Mouse (Mus musculus) midbrain, embryonic 13.5 days (tissue): ENCODE measurements at regions not wholly inside any gene's neighbourhood (a gene's known extent, or its start where the extent isn't known, plus 50 kb on each side); places are given as distances from the start of the nearest gene placed in this dataset.

Source experiments
- ATAC-seq: fragments of 200-750 bp; cut with Nextera tagmentation; 2 replicates; pipeline ENCODE4 v1.8.0; 2017; ENCODE audit warnings: mild to moderate bottlenecking, moderate TSS enrichment, moderate library complexity
- H3K27ac ChIP-seq: fragments of 300-500 bp; sonication (generic); 2 replicates; pipeline ENCODE4 v1.5.1; 2015; ENCODE audit warnings: inconsistent platforms, mild to moderate bottlenecking, moderate library complexity
- H3K27me3 ChIP-seq: fragments of 300-500 bp; sonication (generic); 2 replicates; pipeline ENCODE4 v1.6.1; 2015; ENCODE audit warnings: mild to moderate bottlenecking, inconsistent platforms
- H3K36me3 ChIP-seq: fragments of 300-500 bp; sonication (generic); 2 replicates; pipeline ENCODE4 v1.6.1; 2015; ENCODE audit warnings: mild to moderate bottlenecking, inconsistent platforms
- H3K4me1 ChIP-seq: fragments of 300-500 bp; sonication (generic); replicated peaks from 2 replicates; pipeline ENCODE4 v1.6.1; 2015; ENCODE audit warnings: inconsistent platforms
- H3K4me2 ChIP-seq: fragments of 300-500 bp; sonication (generic); replicated peaks from 2 replicates; pipeline ENCODE4 v1.6.1; 2015; ENCODE audit warnings: moderate library complexity, mild to moderate bottlenecking, inconsistent platforms
- H3K4me3 ChIP-seq: fragments of 300-500 bp; sonication (generic); replicated peaks from 2 replicates; pipeline ENCODE4 v1.5.1; 2015; ENCODE audit warnings: mild to moderate bottlenecking, inconsistent platforms
- H3K9ac ChIP-seq: fragments of 300-500 bp; sonication (generic); replicated peaks from 2 replicates; pipeline ENCODE4 v1.6.1; 2015; ENCODE audit warnings: mild to moderate bottlenecking, inconsistent platforms
- H3K9me3 ChIP-seq: fragments of 300-500 bp; sonication (generic); 2 replicates; pipeline ENCODE4 v1.6.1; 2016; ENCODE audit warnings: mild to moderate bottlenecking, inconsistent platforms
- WGBS: fragments of 180-500 bp; shearing (Covaris S2); methylation state at CpG from one replicate; pipeline ENCODE4 v1.1.7; 2015; 5-methylcytosine and 5-hydroxymethylcytosine counted together

DNA sequence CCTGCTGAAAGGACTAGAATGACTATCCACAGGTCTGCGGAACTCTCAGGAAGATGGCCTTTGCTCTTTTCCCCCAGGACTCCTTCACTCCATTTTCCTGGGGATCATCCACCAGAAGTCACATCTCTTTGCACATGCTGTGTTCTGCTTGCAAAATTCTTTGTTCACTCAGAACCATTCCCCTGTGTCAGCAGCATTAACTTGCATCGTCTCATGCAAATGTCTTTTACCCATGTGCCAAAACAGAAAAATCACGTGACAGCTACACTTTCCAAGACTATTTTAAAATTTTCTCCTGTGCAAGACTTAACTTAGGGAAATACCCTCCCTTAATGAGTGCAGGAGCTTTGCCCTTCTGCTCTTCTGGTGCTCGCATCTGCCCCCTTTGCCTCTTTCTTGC lies 306.2 kb upstream of the Sox11 start:
- no peak for ATAC-seq
- Histone ChIP-seq H3K9me3 (no peaks in the 10 kb centered on the region), H3K4me2 (no peak overlapping the region), H3K27ac (no peak overlapping the region), H3K36me3 (no peaks in the 10 kb centered on the region), H3K4me3 (no peak overlapping the region), H3K9ac (no peak overlapping the region), H3K4me1 (peaks cover 12% of the 10 kb centered on the region; the same call in 1 of the 2 replicates), H3K27me3 (no peaks in the 10 kb centered on the region)
- WGBS: 83% methylated on average over 4 of the region's 4 CpGs

DNA sequence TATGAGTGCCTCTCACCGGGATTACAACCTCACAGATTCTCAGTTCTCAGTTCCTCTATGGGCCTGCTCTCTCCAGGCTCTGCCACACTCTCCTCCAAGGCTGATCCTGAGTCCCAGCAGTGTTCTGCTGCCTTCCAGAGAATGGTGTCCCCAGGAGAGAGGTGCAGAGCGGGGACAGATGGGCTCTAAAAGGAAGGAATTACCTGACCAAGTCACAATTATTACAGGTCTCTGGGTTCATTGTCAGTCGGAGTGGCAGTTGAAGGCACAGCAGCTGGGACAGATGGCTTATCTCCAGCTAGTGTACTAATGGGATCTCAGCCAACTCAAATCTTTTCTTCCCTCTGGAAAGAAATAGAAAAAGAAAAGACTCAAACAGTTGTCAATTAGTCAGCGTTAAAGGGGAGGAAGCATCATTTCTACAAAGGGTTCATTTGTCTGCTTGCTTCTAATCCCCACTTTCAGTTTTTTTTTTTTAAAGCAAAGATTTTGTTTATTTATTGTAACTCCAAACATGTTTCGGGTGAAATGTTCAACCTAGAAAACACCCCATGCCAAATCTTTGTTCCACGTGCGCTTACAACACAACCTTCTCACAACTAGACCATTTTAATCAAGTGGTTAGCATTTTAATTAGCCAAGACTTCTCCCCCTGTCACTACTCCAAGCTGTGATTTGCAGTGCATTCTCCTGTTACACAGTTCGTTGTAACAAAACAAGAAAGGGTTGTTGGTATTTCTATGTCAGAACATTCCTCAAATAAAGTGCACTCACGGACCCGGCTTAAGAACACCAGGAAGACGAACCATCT lies 304.3 kb upstream of the Sox11 start:
- Histone ChIP-seq H3K9me3 (no peaks in the 10 kb centered on the region), H3K9ac (no peak overlapping the region), H3K27ac (peak overlapping the region; percentile 41; the same call in 1 of the 2 replicates), H3K4me3 (no peak overlapping the region), H3K4me1 (peaks cover 12% of the 10 kb centered on the region; the same call in 1 of the 2 replicates), H3K36me3 (no peaks in the 10 kb centered on the region), H3K4me2 (no peak overlapping the region), H3K27me3 (no peaks in the 10 kb centered on the region)
- 44% methylated on average over 11 of the region's 11 CpGs for WGBS
- ATAC-seq: peak; percentile 77; the same call in 1 of the 2 replicates

GRCm38 (mm10) chr12:27619616-27620015 lies 277.2 kb upstream of the Sox11 start:
- 87% methylated on average over 5 of the region's 5 CpGs for WGBS
- ATAC-seq: no peak
- H3K9me3 ChIP-seq: no peaks in the 10 kb centered on the region

GRCm38 (mm10) chr12:27604061-27604679 lies 261.8 kb upstream of the Sox11 start:
- Histone ChIP-seq H3K4me3 (no peak overlapping the region), H3K4me2 (no peak overlapping the region), H3K4me1 (0 out of 2 replicates have a peak, but pooled peaks cover under 1% of the 10 kb centered on the region), H3K36me3 (no peaks in the 10 kb centered on the region), H3K27me3 (no peaks in the 10 kb centered on the region), H3K9me3 (0 out of 2 replicates have a peak, but pooled peaks cover 6% of the 10 kb centered on the region), H3K27ac (no peak overlapping the region), H3K9ac (no peak overlapping the region)
- ATAC-seq: no peak
- WGBS: 91% methylated on average over 1 of the region's 1 CpGs

More at GRCm38 (mm10) chr12:27619616-27620015, 277.2 kb upstream of the Sox11 start:
- no peak overlapping the region for H3K4me2 ChIP-seq
- no peaks in the 10 kb centered on the region for H3K27me3 ChIP-seq
- no peak overlapping the region for H3K27ac ChIP-seq
- H3K36me3 ChIP-seq: no peaks in the 10 kb centered on the region
- H3K4me1 ChIP-seq: no peaks in the 10 kb centered on the region
- no peak overlapping the region for H3K9ac ChIP-seq
- H3K4me3 ChIP-seq: no peak overlapping the region

- Histone ChIP-seq H3K4me2 (no peak overlapping the region), H3K36me3 (no peaks in the 10 kb centered on the region), H3K4me1 (peaks cover 35% of the 10 kb centered on the region), H3K4me3 (no peak overlapping the region), H3K9me3 (0 out of 2 replicates have a peak, but pooled peaks cover 6% of the 10 kb centered on the region), H3K9ac (no peak overlapping the region), H3K27ac (no peak overlapping the region), H3K27me3 (no peaks in the 10 kb centered on the region)
- 25% methylated on average over 8 of the region's 8 CpGs for WGBS
- ATAC-seq: peak; percentile 71
Measured at GRCm38 (mm10) chr12:27599149-27599548, 256.8 kb upstream of the Sox11 start.

DNA sequence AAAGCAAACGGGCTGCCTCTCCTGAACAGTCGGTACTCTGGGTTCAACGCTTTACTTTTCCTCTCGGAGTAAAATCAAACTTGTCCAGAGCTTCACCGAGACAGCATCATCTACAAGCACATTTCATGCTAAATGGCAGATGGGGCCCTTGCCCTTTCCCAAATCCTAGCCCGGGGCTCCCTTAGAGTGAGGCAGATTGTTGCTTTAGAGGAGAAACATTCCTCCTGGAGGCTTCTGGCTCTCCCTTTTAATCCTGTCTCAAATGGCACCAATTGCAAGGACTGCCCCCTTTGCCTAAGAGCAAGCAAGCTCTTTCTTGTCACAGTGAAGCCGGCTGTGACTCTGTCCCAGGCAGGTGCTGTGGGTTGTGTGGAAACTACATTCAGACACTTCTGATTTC lies 255.5 kb upstream of the Sox11 start:
- no peak overlapping the region for H3K4me3 ChIP-seq
- no peaks in the 10 kb centered on the region for H3K27me3 ChIP-seq
- H3K9ac ChIP-seq: no peak overlapping the region
- peak overlapping the region; percentile 54; the same call in 1 of the 2 replicates for H3K27ac ChIP-seq
- ATAC-seq: no peak; the same call in 1 of the 2 replicates
- WGBS: 33% methylated on average over 7 of the region's 7 CpGs
- 0 out of 2 replicates have a peak, but pooled peaks cover under 1% of the 10 kb centered on the region for H3K9me3 ChIP-seq
- no peak overlapping the region for H3K4me2 ChIP-seq
- peaks cover 35% of the 10 kb centered on the region for H3K4me1 ChIP-seq
- H3K36me3 ChIP-seq: no peaks in the 10 kb centered on the region

- Histone ChIP-seq H3K36me3 (no peaks in the 10 kb centered on the region), H3K27ac (peak overlapping the region; percentile 54), H3K9me3 (no peaks in the 10 kb centered on the region), H3K9ac (no peak overlapping the region), H3K4me1 (peaks cover 35% of the 10 kb centered on the region), H3K4me2 (no peak overlapping the region), H3K4me3 (no peak overlapping the region), H3K27me3 (no peaks in the 10 kb centered on the region)
- WGBS: 37% methylated on average over 3 of the region's 3 CpGs
- no peak for ATAC-seq
Measured at GRCm38 (mm10) chr12:27597322-27597721, 254.9 kb upstream of the Sox11 start.

- Histone ChIP-seq H3K4me1 (peaks cover 35% of the 10 kb centered on the region), H3K9me3 (no peaks in the 10 kb centered on the region), H3K36me3 (no peaks in the 10 kb centered on the region), H3K27me3 (no peaks in the 10 kb centered on the region), H3K9ac (no peak overlapping the region), H3K4me2 (no peak overlapping the region), H3K4me3 (no peak overlapping the region), H3K27ac (no peak overlapping the region)
- WGBS: 58% methylated on average over 2 of the region's 2 CpGs
- no peak for ATAC-seq
Measured at GRCm38 (mm10) chr12:27595576-27595975, 253.2 kb upstream of the Sox11 start.

DNA sequence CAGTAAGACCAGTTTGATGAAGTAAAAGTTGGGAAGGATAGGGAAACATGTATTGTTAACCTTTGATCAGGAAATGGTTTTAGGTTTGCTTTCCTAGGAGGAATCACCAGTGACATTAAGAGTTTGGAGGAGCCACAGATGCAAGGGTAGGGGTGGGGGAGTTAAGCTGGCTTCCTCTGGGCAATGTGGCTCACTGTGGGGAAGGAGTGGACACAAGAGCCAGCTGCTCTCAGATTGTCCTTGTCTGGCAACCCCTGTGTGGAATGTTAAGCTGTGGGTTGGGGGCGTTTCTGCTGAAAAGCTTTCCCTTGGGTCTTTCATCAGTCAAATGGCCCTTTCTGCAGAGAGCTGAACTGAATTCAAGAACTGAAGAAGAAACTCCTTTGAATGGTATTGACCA lies 251.1 kb upstream of the Sox11 start:
- WGBS: 34% methylated on average over 1 of the region's 1 CpGs
- H3K9me3 ChIP-seq: no peaks in the 10 kb centered on the region
- no peaks in the 10 kb centered on the region for H3K27me3 ChIP-seq
- H3K36me3 ChIP-seq: no peaks in the 10 kb centered on the region
- H3K27ac ChIP-seq: no peak overlapping the region
- H3K4me2 ChIP-seq: no peak overlapping the region
- no peak overlapping the region for H3K4me3 ChIP-seq
- H3K9ac ChIP-seq: no peak overlapping the region
- peaks cover 28% of the 10 kb centered on the region for H3K4me1 ChIP-seq
- ATAC-seq: no peak

DNA sequence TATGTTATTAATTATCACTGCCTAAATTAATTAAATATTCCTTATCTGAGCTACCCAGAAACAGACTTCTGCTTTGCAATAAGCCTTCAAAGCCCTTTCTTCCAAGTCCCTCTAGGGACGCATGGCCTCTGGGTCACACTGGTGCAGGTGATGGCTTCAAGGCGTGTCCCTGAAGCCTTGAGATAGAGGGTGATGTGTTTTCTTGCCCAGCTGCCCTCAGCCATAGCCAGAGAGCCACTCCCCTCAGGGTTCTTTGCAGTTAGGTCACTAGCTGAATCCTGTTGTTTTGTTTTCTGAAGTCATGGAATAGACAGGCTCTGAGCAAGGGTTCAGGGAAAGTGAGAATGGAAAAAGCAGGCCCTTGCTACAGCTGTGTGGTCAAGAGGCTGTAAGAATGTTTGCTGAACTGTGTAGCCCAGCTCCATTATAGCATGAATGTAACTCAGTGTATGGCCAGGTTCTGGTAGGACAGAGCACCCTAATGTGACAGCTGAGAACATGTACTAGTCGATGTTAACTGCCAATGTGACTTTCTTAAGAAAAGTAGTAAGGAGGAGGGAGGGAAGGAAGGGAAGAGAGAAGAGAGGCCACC lies 233.8 kb upstream of the Sox11 start:
- peak; percentile 69; the same call in 1 of the 2 replicates for ATAC-seq
- Histone ChIP-seq H3K4me1 (peaks cover 13% of the 10 kb centered on the region), H3K9ac (no peak overlapping the region), H3K4me2 (no peak overlapping the region), H3K9me3 (no peaks in the 10 kb centered on the region), H3K36me3 (no peaks in the 10 kb centered on the region), H3K4me3 (no peak overlapping the region), H3K27me3 (no peaks in the 10 kb centered on the region), H3K27ac (peak overlapping the region; percentile 80)
- WGBS: 44% methylated on average over 3 of the region's 3 CpGs

DNA sequence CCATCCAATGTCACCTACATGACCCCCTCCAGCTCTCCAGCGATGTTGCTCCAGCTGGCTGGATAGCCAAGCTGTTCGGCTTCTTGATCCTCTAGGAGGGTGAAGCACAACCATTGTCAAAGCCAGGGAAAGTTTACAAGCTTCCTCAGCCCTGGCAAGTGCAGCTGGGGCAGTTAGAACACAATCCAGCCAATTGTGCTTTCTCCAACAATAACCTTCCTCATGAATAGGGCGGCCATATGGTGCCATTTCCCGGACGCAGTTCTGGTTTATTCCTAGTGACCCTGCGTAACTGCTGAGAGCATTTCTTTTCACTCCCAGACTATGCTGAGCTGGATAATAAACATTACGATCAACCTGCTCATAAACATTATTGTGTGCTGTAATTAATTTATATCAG lies 233.3 kb upstream of the Sox11 start:
- Histone ChIP-seq H3K36me3 (no peaks in the 10 kb centered on the region), H3K4me1 (peaks cover 13% of the 10 kb centered on the region), H3K4me3 (no peak overlapping the region), H3K27me3 (no peaks in the 10 kb centered on the region), H3K9me3 (no peaks in the 10 kb centered on the region), H3K27ac (peak overlapping the region; percentile 80), H3K9ac (no peak overlapping the region), H3K4me2 (no peak overlapping the region)
- 13% methylated on average over 7 of the region's 7 CpGs for WGBS
- peak; percentile 79 for ATAC-seq

DNA sequence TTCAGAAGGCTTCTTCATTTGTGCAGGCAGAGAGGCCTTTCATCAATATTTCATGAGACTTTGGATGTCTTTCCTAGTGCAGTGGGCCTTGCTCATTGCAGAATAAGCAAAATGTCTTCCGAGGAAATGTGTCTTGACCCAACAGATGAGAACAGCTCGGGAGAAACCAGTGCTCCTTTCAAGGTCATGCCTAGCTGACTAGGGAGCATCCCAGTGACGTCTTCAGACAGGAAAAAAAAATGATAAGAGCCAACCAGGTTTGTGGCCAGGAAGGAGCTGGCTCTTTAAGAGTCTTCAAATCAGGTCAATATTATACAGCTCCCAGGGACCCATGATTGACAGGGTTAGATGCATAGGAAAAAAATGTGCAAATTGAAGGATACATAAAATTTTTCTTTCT lies 224.9 kb upstream of the Sox11 start:
- H3K27me3 ChIP-seq: no peaks in the 10 kb centered on the region
- H3K4me2 ChIP-seq: peak overlapping the region; percentile 53
- no peak overlapping the region; the same call in 1 of the 2 replicates for H3K4me3 ChIP-seq
- no peaks in the 10 kb centered on the region for H3K9me3 ChIP-seq
- WGBS: 22% methylated on average over 3 of the region's 3 CpGs
- peaks cover 53% of the 10 kb centered on the region for H3K4me1 ChIP-seq
- no peaks in the 10 kb centered on the region for H3K36me3 ChIP-seq
- H3K27ac ChIP-seq: peak overlapping the region; percentile 97
- no peak overlapping the region for H3K9ac ChIP-seq
- ATAC-seq: 0 out of 2 replicates have a peak, but pooled peaks have one; percentile 12
